In the genomic region with DNA sequence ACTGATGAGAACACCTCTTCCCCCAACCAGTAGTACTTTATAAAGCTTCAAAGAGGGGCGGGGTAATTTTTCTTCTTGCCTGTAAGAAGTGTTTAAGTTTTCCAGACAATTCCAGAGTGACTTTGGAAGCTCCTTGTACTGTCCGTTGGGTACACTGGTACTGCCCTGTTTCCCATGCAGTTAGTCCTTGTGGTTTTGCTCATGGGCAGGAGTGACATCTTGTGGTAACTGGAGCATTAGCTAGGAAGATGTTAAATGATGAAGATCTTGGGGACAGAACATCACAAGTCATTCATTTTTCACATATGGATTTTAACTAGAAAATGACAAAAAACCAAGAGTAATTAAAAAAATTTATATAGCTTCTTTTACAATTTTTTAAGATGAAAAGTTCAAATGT, we compare ENCODE assay signal across 10 mouse cellular contexts. TPM values are rescaled to one million over a fixed set of nuclear protein-coding genes. Genes with fewer than 3 reads are reported as not detected.
DNase-seq lines count a peak whose midpoint lies in the region; ATAC-seq and TF ChIP-seq lines count a peak whose summit lies in the region.
"Had no signal": no experiment of that assay in that cellular context is flagged by ENCODE, and none has a peak within 500 bp of the region (broad histone marks: within the 10 kb centered on the region; RNA-seq: fewer than 3 reads in every experiment).

No protein-coding gene starts in this region.

- ATAC-seq in heart, embryonic 11.5 days (replicated peaks; ENCODE audit: insufficient number of reproducible peaks, low FRiP score, low TSS enrichment): no peak
- no peak for ATAC-seq in midbrain, embryonic 14.5 days (ENCODE audit: low FRiP score, low TSS enrichment)

- DNase-seq in heart, embryonic 10.5 days (ENCODE audit: low spot score): peak; percentile 56
- DNase-seq in midbrain, embryonic 14.5 days: peak; percentile 66
- DNase-seq in midbrain, embryonic 10.5 days (ENCODE audit: low spot score): no peak
- DNase-seq in splenic B cell, adult 2 months (ENCODE audit: low read depth, low spot score): peak; percentile 44
- DNase-seq in ovary, postnatal 14 days (ENCODE audit: low spot score): no peak
- no peak for DNase-seq in spleen, postnatal 36 days (ENCODE audit: low spot score in 2 of 2)

- no peak overlapping the region for H3K27ac ChIP-seq in heart, embryonic 10.5 days
- no peak overlapping the region for H3K27ac ChIP-seq in heart, embryonic 11.5 days (ENCODE audit: low read depth, low read length)
- no peak overlapping the region for H3K27ac ChIP-seq in midbrain, embryonic 14.5 days (replicated peaks; ENCODE audit: low read depth, low read length)
- H3K27ac ChIP-seq in midbrain, embryonic 10.5 days (replicated peaks): no peak overlapping the region
- H3K27ac ChIP-seq in cortical plate, adult 2 months (ENCODE audit: insufficient read depth, low read length): no peak overlapping the region
- H3K27ac ChIP-seq: embryonic facial prominence, embryonic 15.5 days; neural tube, embryonic 12.5 days had no signal

- 70% methylated on average over 2 of the region's 2 CpGs for WGBS in heart, embryonic 10.5 days
- 62% methylated on average over 2 of the region's 2 CpGs for WGBS in heart, embryonic 11.5 days (ENCODE audit: insufficient replicate concordance)
- 75% methylated on average over 2 of the region's 2 CpGs for WGBS in midbrain, embryonic 14.5 days
- WGBS in midbrain, embryonic 10.5 days: 81% methylated on average over 2 of the region's 2 CpGs

- H3K36me3 ChIP-seq in heart, embryonic 10.5 days: peaks cover 38% of the 10 kb centered on the region
- peaks cover 16% of the 10 kb centered on the region for H3K36me3 ChIP-seq in heart, embryonic 11.5 days (ENCODE audit: control insufficient read depth, insufficient read depth, low read length)
- H3K36me3 ChIP-seq in midbrain, embryonic 14.5 days (ENCODE audit: control insufficient read depth, insufficient read depth, low read length): peaks cover 51% of the 10 kb centered on the region
- peaks cover 63% of the 10 kb centered on the region for H3K36me3 ChIP-seq in midbrain, embryonic 10.5 days
- peaks cover 7% of the 10 kb centered on the region; the same call in 1 of the 2 replicates for H3K36me3 ChIP-seq in splenic B cell, adult 2 months (ENCODE audit: control insufficient read depth, insufficient read depth, low read length, poor library complexity, severe bottlenecking)

- no peaks in the 10 kb centered on the region for H3K9me3 ChIP-seq in heart, embryonic 10.5 days
- H3K9me3 ChIP-seq in heart, embryonic 11.5 days (replicated peaks; ENCODE audit: control insufficient read depth, low read length): no peaks in the 10 kb centered on the region
- H3K9me3 ChIP-seq in midbrain, embryonic 14.5 days (ENCODE audit: control insufficient read depth, low read length): no peaks in the 10 kb centered on the region
- H3K9me3 ChIP-seq in midbrain, embryonic 10.5 days (replicated peaks): no peaks in the 10 kb centered on the region
- H3K9me3 ChIP-seq: embryonic facial prominence, embryonic 15.5 days; neural tube, embryonic 12.5 days had no signal

- no peak overlapping the region for H3K4me2 ChIP-seq in heart, embryonic 11.5 days
- no peak overlapping the region for H3K4me2 ChIP-seq in midbrain, embryonic 14.5 days (ENCODE audit: low read length)
- H3K4me2 ChIP-seq: embryonic facial prominence, embryonic 15.5 days; neural tube, embryonic 12.5 days had no signal

- H3K9ac ChIP-seq in heart, embryonic 11.5 days (ENCODE audit: low read depth, low read length): no peak overlapping the region
- no peak overlapping the region for H3K9ac ChIP-seq in midbrain, embryonic 14.5 days (replicated peaks; ENCODE audit: low read length)
- H3K9ac ChIP-seq: embryonic facial prominence, embryonic 15.5 days; neural tube, embryonic 12.5 days had no signal

- peak; percentile 56 for TF ChIP-seq CTCF in cortical plate, adult 2 months (IDR thresholded peaks at IDR 0.05; ENCODE audit: extremely low read depth, insufficient read depth, low read length)

- H3K4me1 ChIP-seq in heart, embryonic 10.5 days: peaks cover 10% of the 10 kb centered on the region
- H3K4me1 ChIP-seq in heart, embryonic 11.5 days (ENCODE audit: control insufficient read depth, insufficient read depth, low read length): peaks cover 7% of the 10 kb centered on the region
- H3K4me1 ChIP-seq in midbrain, embryonic 14.5 days (ENCODE audit: control insufficient read depth, insufficient read depth, low read length): no peaks in the 10 kb centered on the region
- no peaks in the 10 kb centered on the region for H3K4me1 ChIP-seq in midbrain, embryonic 10.5 days
- H3K4me1 ChIP-seq in cortical plate, adult 2 months (ENCODE audit: control insufficient read depth, insufficient read depth, low read length): no peaks in the 10 kb centered on the region; the same call in 1 of the 2 replicates
- H3K4me1 ChIP-seq: embryonic facial prominence, embryonic 15.5 days; neural tube, embryonic 12.5 days had no signal

- TF ChIP-seq POLR2A in cortical plate, adult 2 months (IDR thresholded peaks at IDR 0.05; ENCODE audit: extremely low read depth, insufficient read depth, low read length): no peak

- no peaks in the 10 kb centered on the region for H3K27me3 ChIP-seq in heart, embryonic 10.5 days (ENCODE audit: insufficient read depth, poor library complexity, severe bottlenecking)
- no peaks in the 10 kb centered on the region for H3K27me3 ChIP-seq in heart, embryonic 11.5 days (ENCODE audit: control insufficient read depth, insufficient read depth, low read length)
- no peaks in the 10 kb centered on the region for H3K27me3 ChIP-seq in midbrain, embryonic 14.5 days (ENCODE audit: control insufficient read depth, insufficient read depth, low read length)
- no peaks in the 10 kb centered on the region for H3K27me3 ChIP-seq in midbrain, embryonic 10.5 days (ENCODE audit: low read depth, poor library complexity, severe bottlenecking)
- H3K27me3 ChIP-seq in splenic B cell, adult 2 months (ENCODE audit: control insufficient read depth, insufficient read depth, low read length, poor library complexity, severe bottlenecking): no peaks in the 10 kb centered on the region
- H3K27me3 ChIP-seq: embryonic facial prominence, embryonic 15.5 days; neural tube, embryonic 12.5 days had no signal

- no peak overlapping the region for H3K4me3 ChIP-seq in heart, embryonic 10.5 days
- no peak overlapping the region for H3K4me3 ChIP-seq in heart, embryonic 11.5 days (ENCODE audit: low read depth, low read length)
- no peak overlapping the region for H3K4me3 ChIP-seq in midbrain, embryonic 14.5 days (replicated peaks; ENCODE audit: low read depth, low read length)
- no peak overlapping the region for H3K4me3 ChIP-seq in midbrain, embryonic 10.5 days
- no peak overlapping the region for H3K4me3 ChIP-seq in cortical plate, adult 2 months (ENCODE audit: insufficient read depth, low read length)
- H3K4me3 ChIP-seq: embryonic facial prominence, embryonic 15.5 days; neural tube, embryonic 12.5 days had no signal

RNA-seq across cellular contexts. Expression of a gene that starts 39.1 kb away (rescaled TPM):
- polyA plus RNA-seq in heart, embryonic 10.5 days (2016; fragmentation: Nextera tagmentation; extraction: Ambion mirVana): 27.4 and 27.5 TPM in 2 replicates
- 15.7 and 16.6 TPM in 2 replicates for polyA plus RNA-seq in heart, embryonic 11.5 days (2014; fragmentation: Nextera tagmentation; extraction: Ambion mirVana)
- 25.4 and 30.9 TPM in 2 replicates for polyA plus RNA-seq in midbrain, embryonic 14.5 days (2014; fragmentation: Nextera tagmentation; extraction: Ambion mirVana)
- 34.9 and 42.7 TPM in 2 replicates for polyA plus RNA-seq in midbrain, embryonic 10.5 days (2016; fragmentation: Nextera tagmentation; extraction: Ambion mirVana)
- 23.1 and 23.6 TPM in 2 replicates for polyA plus RNA-seq in cortical plate, adult 2 months (2012; rRNA removed)

Comparison
In these comparisons a context has a peak if more than half of its experiments do, and no peak if none do; other contexts are left out.
1. DNase-seq: peak in heart, embryonic 10.5 days (single experiment), midbrain, embryonic 14.5 days (single experiment) and splenic B cell, adult 2 months (single experiment); none in midbrain, embryonic 10.5 days (single experiment), ovary, postnatal 14 days (single experiment) and spleen, postnatal 36 days (0 of 2).